Mouse (Mus musculus) T-helper 2 cell (primary cell): Measurements from ENCODE around the gene Coa6.
"Not testable (repeated sequence)": the region's sequence is repeated elsewhere in the genome, so short reads cannot be mapped to it uniquely, and the experiment has no call there.

Experiments used
- in situ Hi-C: fragments of 300-600 bp; cut with MboI, MseI; formaldehyde crosslinking; loops from one replicate; pipeline ENCODE4 v1.15.1; 2025; ENCODE audit warnings: high pct_unique_total_duplicates

Coa6 gene

GRCm38 (mm10) chr8:126422174-126422919, at the start of gene Coa6:
Coa6 (plus strand) TSS chr8:126422515.
- in situ Hi-C loops: no loop called here

- in situ Hi-C loops: no loop called here
Observed at GRCm38 (mm10) chr8:126379580-126379979, 42.7 kb upstream of the Coa6 start.

DNA sequence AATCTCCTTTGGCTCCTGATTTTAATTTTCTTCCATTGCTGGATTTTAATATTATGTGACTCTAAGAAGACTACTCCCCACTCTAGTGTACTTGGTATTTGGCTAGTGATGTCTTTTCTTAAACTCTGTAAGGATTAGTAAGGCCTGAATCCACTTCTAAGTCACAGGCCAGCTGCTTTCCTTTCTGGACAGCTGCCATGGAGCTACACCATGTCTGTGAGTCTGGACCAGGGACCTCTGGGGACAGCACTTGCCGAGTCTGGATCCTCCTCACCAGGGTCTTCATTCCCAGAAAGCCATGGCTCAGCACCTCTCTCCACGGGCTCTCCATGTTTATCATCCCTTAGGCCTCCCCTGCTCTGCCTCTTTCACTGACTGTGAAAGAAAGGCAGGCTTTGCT, 42.2 kb upstream of the Coa6 start:
- in situ Hi-C loops: no loop called here

DNA sequence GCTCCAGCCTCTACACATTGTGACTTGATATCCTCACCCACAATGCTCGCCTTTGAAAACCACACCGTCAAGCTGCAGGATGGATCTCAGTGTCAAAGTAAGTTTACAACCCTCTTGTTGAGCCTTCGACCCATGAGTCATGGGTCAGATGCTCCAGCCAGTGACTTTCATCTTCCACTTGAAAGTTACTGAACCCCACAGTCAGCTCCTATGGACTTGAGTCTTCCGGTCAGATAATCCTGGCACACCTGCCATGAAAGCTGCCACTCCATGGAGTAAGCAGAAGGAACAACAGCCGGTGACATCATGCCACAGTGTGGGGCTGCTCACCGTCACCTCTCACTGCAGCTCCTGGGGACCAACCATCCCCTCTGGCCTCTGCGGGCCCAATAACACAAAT, 41.0 kb upstream of the Coa6 start:
- in situ Hi-C loops: no loop called here

DNA sequence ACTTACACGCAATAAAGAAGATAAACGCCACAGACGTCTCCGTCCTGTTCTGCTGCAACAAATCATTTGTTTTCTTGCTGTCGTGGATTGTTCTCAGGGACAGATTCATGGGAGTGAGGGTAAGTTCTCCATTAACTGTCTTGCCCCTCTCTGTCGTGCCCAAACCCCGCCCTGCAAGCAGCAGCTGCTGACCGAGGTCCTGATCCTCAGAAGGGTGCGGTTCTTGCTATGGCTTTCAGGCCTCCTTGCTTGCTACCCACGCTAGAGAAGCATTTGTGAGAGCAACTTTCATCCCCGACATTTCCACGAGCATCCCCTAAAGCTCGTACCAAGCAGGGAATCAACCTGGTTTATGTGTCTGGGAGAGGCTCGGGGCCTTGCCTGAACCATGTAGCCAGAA, 40.1 kb upstream of the Coa6 start:
- in situ Hi-C loops: no loop called here

GRCm38 (mm10) chr8:126382749-126383148, 39.6 kb upstream of the Coa6 start:
- in situ Hi-C loops: no loop called here

GRCm38 (mm10) chr8:126387566-126387965, 34.7 kb upstream of the Coa6 start:
- in situ Hi-C loops: no loop called here

GRCm38 (mm10) chr8:126391541-126391940, 30.8 kb upstream of the Coa6 start:
- in situ Hi-C loops: loop anchor here (10.0 kb wide), 1 partner anchor 633 kb away; no protein-coding TSS in a partner anchor

GRCm38 (mm10) chr8:126395386-126395785, 26.9 kb upstream of the Coa6 start:
- in situ Hi-C loops: loop anchor here (10.0 kb wide), 1 partner anchor 629 kb away; no protein-coding TSS in a partner anchor

GRCm38 (mm10) chr8:126395917-126396316, 26.4 kb upstream of the Coa6 start:
- in situ Hi-C loops: loop anchor here (10.0 kb wide), 1 partner anchor 629 kb away; no protein-coding TSS in a partner anchor

- in situ Hi-C loops: loop anchor here (10.0 kb wide), 1 partner anchor 626 kb away; no protein-coding TSS in a partner anchor
Observed at GRCm38 (mm10) chr8:126398349-126398748, 24.0 kb upstream of the Coa6 start.

DNA sequence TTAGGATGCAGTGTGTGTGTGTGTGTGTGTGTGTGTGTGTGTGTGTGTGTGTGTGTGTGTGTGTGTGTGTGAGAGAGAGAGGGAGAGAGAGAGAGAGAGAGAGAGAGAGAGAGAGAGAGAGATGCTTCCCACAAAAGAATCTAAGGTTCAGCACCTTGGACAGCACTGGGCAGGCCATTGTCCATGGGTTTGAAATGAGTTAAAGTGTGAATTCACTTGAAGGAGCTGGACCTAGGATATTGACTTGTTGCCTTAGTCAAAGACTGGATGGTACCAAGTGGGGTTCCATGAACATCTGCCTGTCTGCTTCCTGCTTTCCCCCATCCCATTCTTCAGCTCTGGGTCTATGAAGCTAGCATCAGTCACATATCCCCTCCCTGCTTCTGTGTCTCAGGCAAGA, 17.8 kb upstream of the Coa6 start:
- in situ Hi-C loops: not testable (repeated sequence)

GRCm38 (mm10) chr8:126405030-126405429, 17.3 kb upstream of the Coa6 start:
- in situ Hi-C loops: no loop called here

GRCm38 (mm10) chr8:126420834-126421233, 1.5 kb upstream of the Coa6 start:
- in situ Hi-C loops: no loop called here

GRCm38 (mm10) chr8:126422920-126423300, 595 bp downstream of the Coa6 start:
- in situ Hi-C loops: no loop called here

GRCm38 (mm10) chr8:126424163-126424562, 1.8 kb downstream of the Coa6 start:
- in situ Hi-C loops: no loop called here

- in situ Hi-C loops: no loop called here
Observed at GRCm38 (mm10) chr8:126424946-126425345, 2.6 kb downstream of the Coa6 start.

GRCm38 (mm10) chr8:126429635-126430034, 7.3 kb downstream of the Coa6 start:
- in situ Hi-C loops: no loop called here

DNA sequence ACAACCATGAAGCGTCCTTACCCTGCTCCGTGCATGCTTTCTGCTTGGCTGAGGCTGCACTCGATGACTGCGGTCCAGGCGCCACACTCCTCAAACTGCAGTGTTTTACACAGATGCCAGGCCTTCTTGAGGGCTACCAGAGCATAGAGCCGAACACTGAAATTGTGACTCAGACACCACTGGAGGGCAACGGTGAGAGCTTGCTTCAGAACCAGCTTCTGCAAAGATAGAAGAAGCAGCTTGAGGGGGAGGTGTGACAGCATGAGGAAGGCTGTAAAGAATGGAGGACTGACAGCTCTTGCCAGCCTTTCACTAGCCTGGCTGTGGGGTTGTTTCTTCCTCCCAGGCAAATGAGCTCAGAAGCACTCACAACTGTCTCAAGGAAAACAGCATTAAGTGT, 11.5 kb downstream of the Coa6 start:
- in situ Hi-C loops: no loop called here

DNA sequence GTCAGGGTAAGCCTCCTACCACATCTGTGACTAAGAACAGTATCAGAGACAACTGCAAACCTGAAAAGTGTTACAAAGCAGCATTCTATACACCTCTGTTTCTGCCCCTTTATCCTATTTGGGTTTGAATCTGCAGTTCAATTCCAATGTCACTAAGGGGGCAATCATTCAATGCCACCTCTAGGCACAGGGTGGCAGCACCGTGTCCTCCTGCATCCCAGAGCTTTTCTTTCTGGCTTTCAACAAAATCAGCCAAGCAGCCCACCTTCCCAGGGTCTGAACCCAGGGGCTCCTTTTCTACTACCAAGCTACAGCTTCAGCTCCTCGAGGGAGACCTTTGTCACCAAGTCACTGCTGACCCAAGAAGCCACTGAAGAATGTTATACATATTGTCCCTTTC, 16.6 kb downstream of the Coa6 start:
- in situ Hi-C loops: no loop called here

GRCm38 (mm10) chr8:126451158-126451557, 28.8 kb downstream of the Coa6 start:
- in situ Hi-C loops: loop anchor here (25.0 kb wide), 1 partner anchor 1539 kb away; no protein-coding TSS in a partner anchor

DNA sequence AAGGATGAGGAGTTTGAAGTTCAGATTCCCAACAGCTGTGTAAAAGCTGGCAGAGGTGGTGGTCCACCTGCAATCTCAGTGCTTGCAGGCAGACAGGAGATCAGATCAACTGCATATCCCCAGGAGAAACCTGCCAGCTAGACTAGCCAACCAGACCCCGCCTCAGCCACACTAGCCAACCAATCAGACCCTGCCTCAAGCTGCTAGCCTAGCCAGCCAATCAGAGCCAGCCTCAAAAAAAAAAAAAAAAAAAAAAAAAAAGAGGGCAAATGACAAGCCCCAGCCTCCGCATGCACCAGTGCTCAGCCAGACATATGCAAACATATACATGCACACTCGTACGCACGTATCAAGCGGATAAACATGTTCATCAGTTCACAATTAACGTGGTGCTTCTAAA, 33.1 kb downstream of the Coa6 start:
- in situ Hi-C loops: loop anchor here (25.0 kb wide), 1 partner anchor 1543 kb away; no protein-coding TSS in a partner anchor

DNA sequence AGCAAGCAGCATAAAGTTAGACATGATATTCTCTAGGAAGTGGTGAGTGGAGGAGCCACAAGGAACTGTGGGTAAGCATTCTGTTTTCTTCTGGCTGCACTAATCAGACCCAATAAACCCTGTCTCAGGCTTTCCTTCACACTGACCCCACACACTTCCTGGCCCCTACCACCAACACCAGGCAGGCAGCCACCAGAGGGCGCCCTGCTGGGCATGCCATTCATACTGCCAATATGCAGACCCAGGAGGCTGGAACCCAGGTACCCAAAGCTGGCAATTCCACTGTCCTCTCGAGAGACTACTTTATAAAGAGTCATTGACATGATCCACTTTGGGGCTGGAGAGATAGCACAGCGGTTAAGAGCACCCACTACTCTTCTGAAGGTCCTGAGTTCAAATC, 38.0 kb downstream of the Coa6 start:
- in situ Hi-C loops: loop anchor here (25.0 kb wide), 1 partner anchor 1548 kb away; no protein-coding TSS in a partner anchor
